Comparison of ENCODE assay signal across 7 mouse cellular contexts in genomic region chr7:4924891-4925301, GRCm38 (mm10). TPM values are rescaled to one million over a fixed set of nuclear protein-coding genes. Genes with fewer than 3 reads are reported as not detected.
DNase-seq lines count a peak whose midpoint lies in the region; ATAC-seq and TF ChIP-seq lines count a peak whose summit lies in the region.

No protein-coding gene starts in this region.

- H3K79me2 ChIP-seq in C2C12 (ENCODE audit: control insufficient read depth, insufficient read depth) = no peaks in the 10 kb centered on the region

- no peaks in the 10 kb centered on the region for H3K9me3 ChIP-seq in hindbrain, embryonic 14.5 days (ENCODE audit: control insufficient read depth, low read length)
- no peaks in the 10 kb centered on the region for H3K9me3 ChIP-seq in midbrain, embryonic 15.5 days

- no peak for ATAC-seq in hindbrain, embryonic 14.5 days (ENCODE audit: low FRiP score)
- no peak for ATAC-seq in midbrain, embryonic 15.5 days (replicated peaks)

- no peaks in the 10 kb centered on the region for H3K79me3 ChIP-seq in C2C12 (ENCODE audit: low read depth)

- no peaks in the 10 kb centered on the region for H3K27me3 ChIP-seq in C2C12 (ENCODE audit: control insufficient read depth, insufficient read depth, insufficient read length)
- no peaks in the 10 kb centered on the region for H3K27me3 ChIP-seq in hindbrain, embryonic 14.5 days (ENCODE audit: control insufficient read depth, insufficient read depth, low read length)
- no peaks in the 10 kb centered on the region for H3K27me3 ChIP-seq in midbrain, embryonic 15.5 days (replicated peaks)

- H3ac ChIP-seq in C2C12 (ENCODE audit: control insufficient read depth, insufficient read length, low read depth) = no peak overlapping the region

- TF ChIP-seq CTCF in C2C12 (IDR thresholded peaks at IDR 0.05; ENCODE audit: control insufficient read depth, insufficient read depth, insufficient read length) = no peak

- peak overlapping the region; percentile 98 for H3K27ac ChIP-seq in hindbrain, embryonic 14.5 days
- H3K27ac ChIP-seq in midbrain, embryonic 15.5 days = peak overlapping the region; percentile 99

- H3K9ac ChIP-seq in hindbrain, embryonic 14.5 days = no peak overlapping the region
- no peak overlapping the region for H3K9ac ChIP-seq in midbrain, embryonic 15.5 days

- H3K36me3 ChIP-seq in C2C12 (ENCODE audit: control insufficient read depth, insufficient read depth) = peaks cover 7% of the 10 kb centered on the region
- peaks cover 14% of the 10 kb centered on the region for H3K36me3 ChIP-seq in hindbrain, embryonic 14.5 days (replicated peaks; ENCODE audit: control insufficient read depth, insufficient read depth)
- peaks cover 8% of the 10 kb centered on the region for H3K36me3 ChIP-seq in midbrain, embryonic 15.5 days (replicated peaks)

- peak overlapping the region; percentile 82 for H3K4me2 ChIP-seq in hindbrain, embryonic 14.5 days (replicated peaks)
- H3K4me2 ChIP-seq in midbrain, embryonic 15.5 days = peak overlapping the region; percentile 79; the same call in 1 of the 2 replicates

- WGBS in hindbrain, embryonic 14.5 days = 9% methylated on average over 3 of the region's 4 CpGs
- WGBS in midbrain, embryonic 15.5 days = 0% methylated on average over 3 of the region's 4 CpGs

- H3K4me1 ChIP-seq in hindbrain, embryonic 14.5 days (replicated peaks; ENCODE audit: control insufficient read depth, insufficient read depth, low read length) = peaks cover 38% of the 10 kb centered on the region
- H3K4me1 ChIP-seq in midbrain, embryonic 15.5 days = peaks cover 56% of the 10 kb centered on the region

- no peak overlapping the region for H3K4me3 ChIP-seq in C2C12 (ENCODE audit: insufficient read depth, poor library complexity, severe bottlenecking)
- H3K4me3 ChIP-seq in hindbrain, embryonic 14.5 days (replicated peaks; ENCODE audit: low read length) = no peak overlapping the region
- no peak overlapping the region for H3K4me3 ChIP-seq in midbrain, embryonic 15.5 days

- peak; percentile 58 for DNase-seq in adipocyte (ENCODE audit: low spot score)
- peak; percentile 75 for DNase-seq in forelimb bud, embryonic 11.5 days (ENCODE audit: low read depth, low spot score)
- no peak for DNase-seq in hindbrain, embryonic 14.5 days (ENCODE audit: low spot score)
- no peak for DNase-seq in spleen, postnatal 36 days (ENCODE audit: low spot score in 2 of 2)
- no peak for DNase-seq in right cerebral cortex, postnatal 10 days (ENCODE audit: low spot score in 2 of 2)

TF ChIP-seq in C2C12, 6 proteins besides CTCF, POLR2A, EP300 and RAD21:
- TF ChIP-seq CEBPB (IDR thresholded peaks at IDR 0.05; ENCODE audit: low read depth) (no peak), MYOD1 (IDR thresholded peaks at IDR 0.05; ENCODE audit: control insufficient read depth, insufficient read length, low read depth) (peak; percentile 67), USF1 (IDR thresholded peaks at IDR 0.05; ENCODE audit: low read depth) (no peak), MAX (IDR thresholded peaks at IDR 0.05) (no peak), MYOG (IDR thresholded peaks at IDR 0.05; ENCODE audit: control insufficient read depth, extremely low read depth, insufficient read length) (no peak)

RNA-seq across cellular contexts. Expression of gene Ssc5d, which starts 0.7 kb away (rescaled TPM):
- polyA plus RNA-seq in C2C12 (2012; fragmentation: generic; extraction: Trizol) = 3.7 TPM
- polyA plus RNA-seq in hindbrain, embryonic 14.5 days (2014; fragmentation: Nextera tagmentation; extraction: Ambion mirVana) = 0.74 and 0.82 TPM in 2 replicates
- 1.0 and 1.4 TPM in 2 replicates for polyA plus RNA-seq in midbrain, embryonic 15.5 days (2015; fragmentation: Nextera tagmentation; extraction: Ambion mirVana)

RNA-seq across cellular contexts. Expression of gene Nat14, which starts 3.1 kb away (rescaled TPM):
- polyA plus RNA-seq in C2C12 (2012; fragmentation: generic; extraction: Trizol) = 2.7 TPM
- polyA plus RNA-seq in hindbrain, embryonic 14.5 days (2014; fragmentation: Nextera tagmentation; extraction: Ambion mirVana) = 23.3 and 23.6 TPM in 2 replicates
- 46.3 and 47.7 TPM in 2 replicates for polyA plus RNA-seq in midbrain, embryonic 15.5 days (2015; fragmentation: Nextera tagmentation; extraction: Ambion mirVana)

RNA-seq across cellular contexts. Expression of gene Zfp628, which starts 9.9 kb away (rescaled TPM):
- polyA plus RNA-seq in C2C12 (2012; fragmentation: generic; extraction: Trizol) = 9.0 TPM
- 3.6 and 4.2 TPM in 2 replicates for polyA plus RNA-seq in hindbrain, embryonic 14.5 days (2014; fragmentation: Nextera tagmentation; extraction: Ambion mirVana)
- polyA plus RNA-seq in midbrain, embryonic 15.5 days (2015; fragmentation: Nextera tagmentation; extraction: Ambion mirVana) = 4.5 and 4.6 TPM in 2 replicates

RNA-seq across cellular contexts. Expression of gene Gm36210, which starts 18.6 kb away (rescaled TPM):
- polyA plus RNA-seq in C2C12 (2012; fragmentation: generic; extraction: Trizol) = not detected
- polyA plus RNA-seq in hindbrain, embryonic 14.5 days (2014; fragmentation: Nextera tagmentation; extraction: Ambion mirVana) = 0.25 and 0.43 TPM in 2 replicates
- 0.40 and 0.65 TPM in 2 replicates for polyA plus RNA-seq in midbrain, embryonic 15.5 days (2015; fragmentation: Nextera tagmentation; extraction: Ambion mirVana)

RNA-seq across cellular contexts. Expression of gene Sbk2, which starts 39.3 kb away (rescaled TPM):
- 0.06 TPM for polyA plus RNA-seq in C2C12 (2012; fragmentation: generic; extraction: Trizol)
- 0.21 TPM in 1 of 2 replicates, not detected in the other for polyA plus RNA-seq in hindbrain, embryonic 14.5 days (2014; fragmentation: Nextera tagmentation; extraction: Ambion mirVana)
- polyA plus RNA-seq in midbrain, embryonic 15.5 days (2015; fragmentation: Nextera tagmentation; extraction: Ambion mirVana) = 0.29 TPM in 1 of 2 replicates, not detected in the other

Comparison
In these comparisons a context has a peak if more than half of its experiments do, and no peak if none do; other contexts are left out.
1. DNase-seq: peak in adipocyte (single experiment) and forelimb bud, embryonic 11.5 days (single experiment); none in hindbrain, embryonic 14.5 days (single experiment), spleen, postnatal 36 days (0 of 2) and right cerebral cortex, postnatal 10 days (0 of 2).